Mouse (Mus musculus): ENCODE measurements at regions not wholly inside any gene's neighbourhood (a gene's known extent, or its start where the extent isn't known, plus 50 kb on each side); places are given as distances from the start of the nearest gene placed in this dataset.
A peak's percentile ranks its signal among the peaks of the same experiment; 100 is the strongest.

GRCm38 (mm10) chr13:114523116-114523515 is 64.4 kb upstream of the Fst start:
- no peak for DNase-seq (ENCODE audit: low read depth)

- no peak for DNase-seq (ENCODE audit: low read depth)
Measured at GRCm38 (mm10) chr13:114526856-114527255, 68.1 kb upstream of the Fst start.

DNA sequence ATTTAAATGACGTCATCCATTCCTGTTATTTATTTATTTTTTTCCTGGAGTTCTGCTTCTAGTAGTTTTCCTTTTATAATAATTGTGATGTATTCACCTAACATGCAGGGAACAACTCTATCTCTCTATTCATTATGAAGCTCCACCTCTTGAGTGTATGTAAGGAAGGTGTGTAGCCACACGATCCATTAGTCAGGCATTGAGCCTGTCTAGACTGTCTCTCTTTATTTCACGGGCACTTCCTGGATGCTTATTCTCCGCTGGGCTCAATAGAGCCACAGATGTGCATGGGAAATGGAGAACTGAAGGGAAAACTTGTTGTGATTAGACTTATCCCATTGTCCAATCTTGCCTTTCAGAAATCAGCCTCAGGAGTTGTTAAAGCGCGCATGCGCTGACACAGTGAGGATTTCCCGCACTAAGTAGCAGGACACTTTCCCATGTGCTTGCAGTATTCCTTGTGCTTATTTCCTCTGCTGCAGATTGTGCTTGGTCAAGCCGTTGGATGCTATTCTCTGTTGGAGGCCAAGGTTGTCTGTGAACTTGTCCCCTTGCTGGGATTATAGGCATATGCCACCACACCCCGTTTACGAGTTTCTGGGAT is 71.5 kb upstream of the Fst start:
- no peak for DNase-seq (ENCODE audit: low read depth)

GRCm38 (mm10) chr13:114531780-114532179 is 73.0 kb upstream of the Fst start:
- no peak for DNase-seq (ENCODE audit: low read depth)

DNA sequence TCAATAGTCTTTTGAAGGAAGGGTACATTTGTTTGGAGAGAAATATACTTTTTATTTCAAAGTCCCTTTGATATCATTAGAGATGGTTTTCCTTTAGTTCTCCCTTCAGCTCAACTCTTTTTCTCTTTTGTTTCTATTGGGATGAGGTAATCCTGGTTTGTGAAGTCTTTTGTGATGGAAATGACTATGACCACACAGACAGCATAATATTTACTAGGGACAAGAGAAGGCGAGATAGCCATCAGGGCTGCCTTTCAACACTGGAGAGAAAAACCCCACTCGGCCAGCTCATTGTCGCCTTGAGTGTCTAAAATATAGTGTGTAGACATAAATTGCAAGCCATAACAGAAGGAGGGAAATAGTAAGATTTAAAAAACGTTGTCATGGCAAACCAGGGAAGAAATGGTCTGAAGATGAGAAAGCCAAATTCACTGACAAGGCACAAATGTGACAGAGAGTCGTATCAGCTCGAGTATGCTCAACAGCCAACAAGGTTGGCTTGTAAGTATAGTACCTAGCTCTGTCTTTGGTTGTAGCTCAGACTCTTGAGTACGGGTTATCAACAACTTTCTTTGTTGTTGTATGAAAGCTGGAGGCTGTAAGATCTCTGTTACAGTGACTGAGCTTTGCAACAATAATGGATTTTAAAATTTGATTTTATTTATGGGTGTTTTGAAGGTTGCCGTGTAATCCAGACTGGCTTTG is 73.8 kb upstream of the Fst start:
- DNase-seq (ENCODE audit: low read depth) = no peak

DNA sequence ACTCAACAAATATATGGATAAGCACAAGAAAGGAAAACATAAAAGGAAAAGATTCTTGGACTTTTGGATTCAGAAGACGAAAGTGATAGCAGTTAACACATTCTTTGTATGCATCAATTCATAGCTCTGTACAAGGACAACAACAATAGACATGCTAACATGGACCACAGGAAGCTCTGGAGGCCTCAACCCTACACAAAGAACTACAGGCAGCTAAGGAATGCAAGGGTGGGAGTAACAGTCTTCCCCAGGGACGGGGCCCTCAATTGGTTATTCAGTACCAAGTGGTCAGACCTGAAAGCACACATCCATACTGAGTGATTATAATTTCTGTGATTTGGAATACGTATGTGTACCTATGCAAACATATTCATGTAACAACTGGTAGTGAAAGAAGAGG is 75.8 kb upstream of the Fst start:
- DNase-seq (ENCODE audit: low read depth) = no peak

DNA sequence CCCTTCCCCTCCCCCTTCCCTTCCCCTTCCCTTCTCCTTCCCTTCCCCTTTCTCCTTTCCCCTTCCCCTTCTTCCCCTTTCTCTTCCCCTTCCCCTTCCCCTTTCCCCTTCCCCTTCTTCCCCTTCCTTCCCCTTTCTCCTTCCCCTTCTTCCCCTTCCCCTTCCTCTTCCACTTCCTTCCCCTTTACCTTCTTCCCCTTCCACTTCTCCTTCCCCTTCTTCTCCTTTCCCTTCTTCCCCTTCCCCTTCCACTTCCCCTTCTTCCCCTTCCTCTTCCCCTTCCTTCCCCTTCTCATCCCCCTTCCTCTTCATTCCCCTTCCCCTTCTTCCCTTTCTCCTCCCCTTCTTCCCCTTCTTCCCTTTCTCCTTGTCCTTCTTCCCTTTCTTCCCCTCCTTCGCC is 77.0 kb upstream of the Fst start:
- no peak for DNase-seq (ENCODE audit: low read depth)

GRCm38 (mm10) chr13:114571731-114572130 is 113.0 kb upstream of the Fst start:
- DNase-seq (ENCODE audit: low read depth) = no peak

- peak; percentile 79 for DNase-seq (ENCODE audit: low read depth)
Measured at GRCm38 (mm10) chr13:114584566-114584965, 125.8 kb upstream of the Fst start.

DNA sequence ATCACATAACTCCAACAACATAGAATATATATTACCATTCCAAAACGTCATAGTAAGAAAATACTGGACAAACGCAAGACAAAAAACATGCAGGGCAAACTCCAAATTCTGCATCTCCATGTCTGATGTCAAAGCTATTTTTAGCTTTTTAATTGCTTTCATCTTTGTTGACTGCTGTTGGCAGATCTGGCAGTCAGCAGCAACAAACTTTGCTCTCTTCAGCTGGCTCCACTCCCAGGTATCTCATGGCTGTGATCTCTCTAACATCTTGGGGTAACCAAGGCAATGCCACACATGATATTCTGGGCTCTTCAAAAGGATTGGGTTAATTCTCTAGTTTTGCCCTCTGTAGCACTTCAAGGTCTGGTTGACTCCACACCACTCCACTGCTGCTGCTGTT is 128.9 kb upstream of the Fst start:
- DNase-seq (ENCODE audit: low read depth) = no peak

GRCm38 (mm10) chr13:114603341-114603740 is 144.6 kb upstream of the Fst start:
- DNase-seq (ENCODE audit: low read depth) = no peak

- DNase-seq (ENCODE audit: low read depth) = no peak
Measured at GRCm38 (mm10) chr13:114604037-114604694, 145.4 kb upstream of the Fst start.

DNA sequence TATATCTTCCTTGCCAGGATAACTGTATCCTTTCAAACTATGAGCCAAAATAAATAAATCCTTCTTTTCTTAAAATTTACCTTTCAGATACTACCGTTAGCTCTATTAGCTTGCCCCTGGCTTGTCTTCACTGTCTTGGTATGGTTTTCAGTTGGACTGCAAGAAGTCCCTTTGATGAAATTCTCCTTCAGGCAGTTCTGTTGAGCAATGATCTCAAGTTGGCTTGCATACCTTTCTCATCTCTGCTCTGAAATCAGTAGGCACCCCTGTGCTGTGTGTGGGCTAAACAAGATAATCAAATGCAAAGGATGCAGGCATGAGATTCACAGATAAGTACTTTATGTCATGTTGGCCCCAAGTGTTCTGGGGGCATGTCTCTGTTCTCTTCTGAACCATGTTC is 155.2 kb upstream of the Fst start:
- no peak for DNase-seq (ENCODE audit: low read depth)

DNA sequence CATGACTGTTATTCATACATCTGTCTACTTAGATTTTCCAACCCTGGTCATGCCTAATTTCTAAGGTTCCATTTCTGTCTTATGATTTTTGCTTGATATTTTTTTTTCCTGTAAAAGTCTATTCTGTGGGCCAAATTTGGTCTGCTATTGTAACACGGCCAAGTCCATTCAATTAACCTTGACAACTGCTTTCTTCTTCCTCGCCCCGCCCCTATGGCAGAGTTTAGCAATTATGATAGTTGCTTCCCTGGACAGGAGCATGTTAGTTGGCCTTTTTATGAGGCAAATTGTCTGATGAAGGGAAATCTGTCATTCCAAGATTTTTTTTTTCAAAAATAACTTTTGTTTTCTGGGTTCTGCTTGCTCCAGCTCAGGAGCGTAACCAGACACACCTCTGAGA is 160.7 kb upstream of the Fst start:
- DNase-seq (ENCODE audit: low read depth) = no peak

GRCm38 (mm10) chr13:114636731-114637130 is 178.0 kb upstream of the Fst start:
- peak; percentile 45 for DNase-seq (ENCODE audit: low read depth)

- DNase-seq (ENCODE audit: low read depth) = peak; percentile 54
Measured at GRCm38 (mm10) chr13:114639531-114639930, 178.5 kb upstream of the Mocs2 start.

DNA sequence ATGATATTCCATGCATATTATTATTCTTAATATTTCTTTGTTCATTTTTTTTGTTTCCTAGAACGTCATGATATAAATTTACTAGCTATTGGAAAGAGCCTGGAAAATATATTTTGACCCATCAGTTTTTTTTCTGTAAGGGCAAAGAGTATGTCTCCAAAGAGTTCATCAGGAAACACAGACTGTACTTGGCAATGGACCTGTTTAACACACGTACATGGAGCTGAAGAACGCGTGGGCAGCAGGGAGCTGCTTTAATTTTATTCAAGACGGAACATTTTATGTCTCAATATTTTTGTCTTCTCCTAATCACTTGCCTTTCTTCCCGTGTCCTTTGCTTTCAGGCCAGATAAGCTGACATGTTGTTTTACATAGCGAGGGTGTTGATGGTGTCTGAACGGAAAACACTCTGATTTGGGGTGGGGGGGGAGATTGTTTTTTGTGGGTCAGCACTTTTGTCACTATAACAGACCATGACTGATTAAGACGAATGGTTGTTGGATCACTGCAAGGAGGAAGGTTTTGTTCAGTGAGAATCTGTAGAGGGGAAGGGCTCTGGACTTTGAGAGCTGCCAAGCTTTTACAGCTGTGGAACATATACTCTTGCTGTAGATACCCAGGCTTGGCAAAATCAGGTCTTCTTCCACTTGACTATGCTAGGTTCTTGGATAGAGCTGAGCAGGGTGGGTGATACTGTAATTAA is 176.2 kb upstream of the Mocs2 start:
- no peak for DNase-seq (ENCODE audit: low read depth)

DNA sequence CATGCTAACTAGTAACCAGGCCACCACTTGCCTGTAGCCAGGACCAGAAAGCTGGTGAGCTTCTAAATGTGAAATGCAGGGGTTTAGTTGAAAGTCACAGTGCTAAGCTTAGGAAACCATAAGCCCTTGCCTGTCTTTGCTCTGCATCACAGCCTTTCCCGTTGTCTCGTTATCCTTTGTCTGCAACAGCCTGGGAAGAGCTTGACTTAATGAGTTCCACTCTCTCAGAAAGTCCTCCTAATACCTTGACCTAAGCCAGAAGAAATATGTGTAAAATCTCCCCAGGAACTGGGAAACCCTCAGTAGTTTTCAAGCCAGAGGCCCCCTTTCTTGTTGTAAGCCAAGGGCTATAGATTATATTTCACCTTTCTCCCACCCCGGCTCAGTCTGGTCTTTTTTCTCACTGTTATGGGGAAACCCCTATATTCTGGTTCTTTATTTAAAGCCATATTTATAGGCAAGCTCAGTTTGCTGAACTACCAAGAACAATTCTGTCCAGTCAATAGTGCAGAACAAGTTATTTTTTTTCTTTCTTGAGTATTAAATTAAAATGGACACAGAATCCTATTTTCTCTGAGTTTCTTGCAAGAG is 175.0 kb upstream of the Mocs2 start:
- DNase-seq (ENCODE audit: low read depth) = no peak

- DNase-seq (ENCODE audit: low read depth) = no peak
Measured at GRCm38 (mm10) chr13:114643521-114643920, 174.5 kb upstream of the Mocs2 start.

- no peak for DNase-seq (ENCODE audit: low read depth)
Measured at GRCm38 (mm10) chr13:114654267-114654666, 163.8 kb upstream of the Mocs2 start.

- DNase-seq (ENCODE audit: low read depth) = no peak
Measured at GRCm38 (mm10) chr13:114654953-114655586, 163.0 kb upstream of the Mocs2 start.

DNA sequence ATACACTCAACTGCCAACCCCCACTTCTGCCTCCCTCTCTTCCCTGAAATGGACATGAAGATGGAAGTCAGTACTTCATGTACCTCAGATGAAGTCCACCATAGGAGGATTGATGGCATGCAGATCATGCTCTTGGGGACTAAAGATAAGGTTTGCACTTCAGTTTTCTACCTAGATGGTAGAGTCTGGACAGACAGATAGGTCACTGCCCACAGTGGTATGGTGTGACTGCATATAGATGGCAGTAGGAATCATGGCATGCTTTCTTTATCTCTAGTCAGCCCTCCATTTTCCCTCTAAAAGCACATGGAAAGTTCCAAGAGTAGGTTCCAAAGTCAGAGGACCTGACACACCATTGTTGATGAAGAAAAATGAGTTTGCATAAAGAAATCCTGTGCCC is 145.6 kb upstream of the Mocs2 start:
- DNase-seq (ENCODE audit: low read depth) = no peak

All from NIH3T3 (cell line).